Mouse (Mus musculus): ENCODE results near the gene Rpl27a. TPM values are rescaled to one million over a fixed set of nuclear protein-coding genes. Genes with fewer than 3 reads are reported as not detected.

Rpl27a gene
- polyA plus RNA-seq, 1 experiment from 2014 or later = 124 TPM

GRCm38 (mm10) chr7:109531501-109531900 lies 12.6 kb downstream of the Rpl27a start:
- Histone ChIP-seq H3K4me3 (ENCODE audit: low read depth, low read length) (no peak overlapping the region), H3K27ac (ENCODE audit: low read depth, low read length) (no peak overlapping the region), H3K27me3 (ENCODE audit: control insufficient read depth, insufficient read depth, low read length) (no peaks in the 10 kb centered on the region), H3K9ac (ENCODE audit: low read depth, low read length) (no peak overlapping the region), H3K9me3 (ENCODE audit: control insufficient read depth, low read length) (no peaks in the 10 kb centered on the region), H3K36me3 (ENCODE audit: control insufficient read depth, insufficient read depth, low read length) (no peaks in the 10 kb centered on the region), H3K4me1 (replicated peaks; ENCODE audit: control insufficient read depth, insufficient read depth, low read length) (no peaks in the 10 kb centered on the region), H3K4me2 (replicated peaks; ENCODE audit: low read depth, low read length) (no peak overlapping the region)
- DNase-seq (ENCODE audit: low spot score) = no peak
- no peak for ATAC-seq (ENCODE audit: low FRiP score)
- WGBS = 80% methylated on average over 5 of the region's 5 CpGs

- no peaks in the 10 kb centered on the region for H3K27me3 ChIP-seq (ENCODE audit: control insufficient read depth, insufficient read depth, low read length)
- DNase-seq (ENCODE audit: low spot score) = no peak
- H3K9ac ChIP-seq (ENCODE audit: low read depth, low read length) = no peak overlapping the region
- no peak for ATAC-seq (ENCODE audit: low FRiP score)
- no peaks in the 10 kb centered on the region; the same call in 1 of the 2 replicates for H3K36me3 ChIP-seq (ENCODE audit: control insufficient read depth, insufficient read depth, low read length)
- WGBS = 86% methylated on average over 3 of the region's 3 CpGs
- H3K4me3 ChIP-seq (ENCODE audit: low read depth, low read length) = no peak overlapping the region
- H3K27ac ChIP-seq (ENCODE audit: low read depth, low read length) = no peak overlapping the region
- H3K4me1 ChIP-seq (replicated peaks; ENCODE audit: control insufficient read depth, insufficient read depth, low read length) = no peaks in the 10 kb centered on the region
- no peaks in the 10 kb centered on the region for H3K9me3 ChIP-seq (ENCODE audit: control insufficient read depth, low read length)
- no peak overlapping the region for H3K4me2 ChIP-seq (replicated peaks; ENCODE audit: low read depth, low read length)
Observed at GRCm38 (mm10) chr7:109532691-109533090, 13.7 kb downstream of the Rpl27a start.

- no peak for DNase-seq (ENCODE audit: low spot score)
- H3K9me3 ChIP-seq (ENCODE audit: control insufficient read depth, low read length) = no peaks in the 10 kb centered on the region
- no peak overlapping the region for H3K4me3 ChIP-seq (ENCODE audit: low read depth, low read length)
- 82% methylated on average over 4 of the region's 4 CpGs for WGBS
- H3K27me3 ChIP-seq (ENCODE audit: control insufficient read depth, insufficient read depth, low read length) = no peaks in the 10 kb centered on the region
- no peaks in the 10 kb centered on the region for H3K4me1 ChIP-seq (replicated peaks; ENCODE audit: control insufficient read depth, insufficient read depth, low read length)
- no peak overlapping the region for H3K4me2 ChIP-seq (replicated peaks; ENCODE audit: low read depth, low read length)
- no peak for ATAC-seq (ENCODE audit: low FRiP score)
- H3K36me3 ChIP-seq (ENCODE audit: control insufficient read depth, insufficient read depth, low read length) = no peaks in the 10 kb centered on the region; the same call in 1 of the 2 replicates
- no peak overlapping the region for H3K9ac ChIP-seq (ENCODE audit: low read depth, low read length)
- H3K27ac ChIP-seq (ENCODE audit: low read depth, low read length) = no peak overlapping the region
Observed at GRCm38 (mm10) chr7:109533129-109533528, 14.2 kb downstream of the Rpl27a start.

DNA sequence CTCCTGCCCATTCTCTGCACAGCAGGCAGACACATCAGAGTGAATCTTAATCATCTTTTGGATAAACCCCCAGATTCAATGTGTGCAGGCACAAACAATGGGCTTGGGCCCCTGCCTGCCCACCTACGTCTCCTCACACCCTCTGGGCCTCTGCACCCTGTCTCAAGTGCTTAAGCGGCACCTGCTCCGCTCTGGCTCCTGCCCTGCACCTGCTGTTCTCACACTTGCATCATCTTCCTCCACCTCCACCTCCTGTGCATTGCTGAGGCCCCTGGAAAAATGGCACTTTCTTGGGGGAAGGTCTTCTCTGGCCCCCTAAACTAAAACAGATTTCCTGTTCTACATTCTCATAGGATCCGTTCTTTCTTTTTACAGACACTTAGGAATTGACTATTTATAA lies 14.9 kb downstream of the Rpl27a start:
- 89% methylated on average over 4 of the region's 4 CpGs for whole genome bisulfite sequencing
- no peak for ATAC-seq (ENCODE audit: low FRiP score)
- Histone ChIP-seq H3K27me3 (ENCODE audit: control insufficient read depth, insufficient read depth, low read length) (no peaks in the 10 kb centered on the region), H3K9me3 (ENCODE audit: control insufficient read depth, low read length) (no peaks in the 10 kb centered on the region), H3K27ac (ENCODE audit: low read depth, low read length) (no peak overlapping the region), H3K9ac (ENCODE audit: low read depth, low read length) (no peak overlapping the region), H3K4me2 (replicated peaks; ENCODE audit: low read depth, low read length) (no peak overlapping the region), H3K36me3 (ENCODE audit: control insufficient read depth, insufficient read depth, low read length) (no peaks in the 10 kb centered on the region; the same call in 1 of the 2 replicates), H3K4me3 (ENCODE audit: low read depth, low read length) (no peak overlapping the region), H3K4me1 (replicated peaks; ENCODE audit: control insufficient read depth, insufficient read depth, low read length) (no peaks in the 10 kb centered on the region)
- DNase-seq (ENCODE audit: low spot score) = no peak

- ATAC-seq (ENCODE audit: low FRiP score) (no peak), DNase-seq (ENCODE audit: low spot score) (no peak)
- H3K27ac ChIP-seq (ENCODE audit: low read depth, low read length) = no peak overlapping the region
- H3K4me2 ChIP-seq (replicated peaks; ENCODE audit: low read depth, low read length) = no peak overlapping the region
- 92% methylated on average over 3 of the region's 3 CpGs for WGBS
- no peaks in the 10 kb centered on the region for H3K27me3 ChIP-seq (ENCODE audit: control insufficient read depth, insufficient read depth, low read length)
- no peak overlapping the region for H3K4me3 ChIP-seq (ENCODE audit: low read depth, low read length)
- H3K36me3 ChIP-seq (ENCODE audit: control insufficient read depth, insufficient read depth, low read length) = no peaks in the 10 kb centered on the region; the same call in 1 of the 2 replicates
- no peak overlapping the region for H3K9ac ChIP-seq (ENCODE audit: low read depth, low read length)
- no peaks in the 10 kb centered on the region for H3K9me3 ChIP-seq (ENCODE audit: control insufficient read depth, low read length)
- H3K4me1 ChIP-seq (replicated peaks; ENCODE audit: control insufficient read depth, insufficient read depth, low read length) = no peaks in the 10 kb centered on the region
Observed at GRCm38 (mm10) chr7:109534921-109535320, 16.0 kb downstream of the Rpl27a start.

GRCm38 (mm10) chr7:109536451-109536946 lies 17.6 kb downstream of the Rpl27a start:
- DNase-seq (ENCODE audit: low spot score) = no peak
- H3K4me2 ChIP-seq (replicated peaks; ENCODE audit: low read depth, low read length) = no peak overlapping the region
- H3K36me3 ChIP-seq (ENCODE audit: control insufficient read depth, insufficient read depth, low read length) = no peaks in the 10 kb centered on the region; the same call in 1 of the 2 replicates
- ATAC-seq (ENCODE audit: low FRiP score) = no peak
- WGBS = 60% methylated on average over 4 of the region's 4 CpGs
- no peak overlapping the region for H3K27ac ChIP-seq (ENCODE audit: low read depth, low read length)
- H3K4me1 ChIP-seq (replicated peaks; ENCODE audit: control insufficient read depth, insufficient read depth, low read length) = no peaks in the 10 kb centered on the region
- H3K4me3 ChIP-seq (ENCODE audit: low read depth, low read length) = no peak overlapping the region
- no peaks in the 10 kb centered on the region for H3K27me3 ChIP-seq (ENCODE audit: control insufficient read depth, insufficient read depth, low read length)
- H3K9ac ChIP-seq (ENCODE audit: low read depth, low read length) = no peak overlapping the region
- H3K9me3 ChIP-seq (ENCODE audit: control insufficient read depth, low read length) = no peaks in the 10 kb centered on the region

- no peaks in the 10 kb centered on the region for H3K4me1 ChIP-seq (replicated peaks; ENCODE audit: control insufficient read depth, insufficient read depth, low read length)
- H3K36me3 ChIP-seq (ENCODE audit: control insufficient read depth, insufficient read depth, low read length) = no peaks in the 10 kb centered on the region; the same call in 1 of the 2 replicates
- DNase-seq (ENCODE audit: low spot score) (no peak), ATAC-seq (ENCODE audit: low FRiP score) (no peak)
- no peak overlapping the region for H3K9ac ChIP-seq (ENCODE audit: low read depth, low read length)
- no peak overlapping the region for H3K27ac ChIP-seq (ENCODE audit: low read depth, low read length)
- no peak overlapping the region for H3K4me2 ChIP-seq (replicated peaks; ENCODE audit: low read depth, low read length)
- no peaks in the 10 kb centered on the region for H3K27me3 ChIP-seq (ENCODE audit: control insufficient read depth, insufficient read depth, low read length)
- H3K4me3 ChIP-seq (ENCODE audit: low read depth, low read length) = no peak overlapping the region
- H3K9me3 ChIP-seq (ENCODE audit: control insufficient read depth, low read length) = no peaks in the 10 kb centered on the region
Observed at GRCm38 (mm10) chr7:109540902-109541301, 22.0 kb downstream of the Rpl27a start.

DNA sequence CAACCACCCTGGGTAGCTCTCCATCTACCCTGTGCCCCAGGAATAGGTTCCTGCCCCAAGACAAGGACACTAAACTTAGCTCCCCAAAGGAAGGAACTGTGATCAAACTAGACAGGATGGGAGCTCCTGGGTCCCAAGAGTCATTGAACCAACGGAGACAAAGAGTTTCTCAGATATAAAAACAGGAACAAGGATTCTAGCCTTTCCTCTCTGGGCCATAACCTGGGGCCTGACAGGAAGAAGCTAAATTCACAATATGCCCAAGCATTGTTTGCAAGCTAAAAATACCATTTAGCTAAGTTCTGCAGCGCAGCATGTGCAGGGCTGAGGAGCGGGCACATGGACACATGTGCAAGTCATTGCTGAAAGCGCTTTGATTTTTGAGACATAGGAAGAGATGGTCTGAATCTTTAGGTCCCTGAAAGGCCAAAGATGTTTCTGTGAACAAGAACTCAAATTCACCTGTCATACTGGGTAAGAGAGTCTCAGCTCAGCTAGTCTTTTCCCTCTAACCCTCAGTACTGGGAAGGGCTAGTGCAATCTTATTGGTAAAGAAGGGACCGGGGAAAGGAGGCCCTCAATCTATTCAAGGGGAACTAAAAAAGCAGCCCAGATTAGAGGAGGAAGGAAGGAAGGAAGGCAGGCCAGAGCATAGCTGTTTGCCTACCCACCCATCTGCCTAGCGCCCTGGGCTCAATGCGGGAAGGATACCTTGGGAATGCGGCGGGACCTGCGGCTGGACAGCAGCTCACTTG lies 22.8 kb downstream of the Rpl27a start:
- no peaks in the 10 kb centered on the region for H3K4me1 ChIP-seq (replicated peaks; ENCODE audit: control insufficient read depth, insufficient read depth, low read length)
- no peak for ATAC-seq (ENCODE audit: low FRiP score)
- 91% methylated on average over 10 of the region's 10 CpGs for WGBS
- H3K4me2 ChIP-seq (replicated peaks; ENCODE audit: low read depth, low read length) = no peak overlapping the region
- no peaks in the 10 kb centered on the region for H3K27me3 ChIP-seq (ENCODE audit: control insufficient read depth, insufficient read depth, low read length)
- DNase-seq (ENCODE audit: low spot score) = no peak
- H3K9ac ChIP-seq (ENCODE audit: low read depth, low read length) = no peak overlapping the region
- no peak overlapping the region for H3K4me3 ChIP-seq (ENCODE audit: low read depth, low read length)
- no peak overlapping the region for H3K27ac ChIP-seq (ENCODE audit: low read depth, low read length)
- H3K36me3 ChIP-seq (ENCODE audit: control insufficient read depth, insufficient read depth, low read length) = no peaks in the 10 kb centered on the region; the same call in 1 of the 2 replicates
- H3K9me3 ChIP-seq (ENCODE audit: control insufficient read depth, low read length) = no peaks in the 10 kb centered on the region

DNA sequence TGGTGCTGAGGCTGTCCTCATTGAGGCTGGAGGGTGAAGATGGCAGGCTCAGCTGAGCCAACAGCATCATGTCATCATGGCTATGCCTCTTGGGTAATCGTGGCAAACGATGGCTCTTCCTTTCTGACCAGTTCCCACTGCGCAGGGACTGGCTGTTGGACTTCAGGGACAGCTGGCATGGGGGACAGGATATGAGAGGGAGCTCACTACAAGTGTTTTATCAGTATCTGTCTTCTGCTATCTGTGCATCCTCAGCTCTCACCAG lies 23.3 kb downstream of the Rpl27a start:
- Histone ChIP-seq H3K4me3 (ENCODE audit: low read depth, low read length) (no peak overlapping the region), H3K4me1 (replicated peaks; ENCODE audit: control insufficient read depth, insufficient read depth, low read length) (no peaks in the 10 kb centered on the region), H3K9me3 (ENCODE audit: control insufficient read depth, low read length) (no peaks in the 10 kb centered on the region), H3K27me3 (ENCODE audit: control insufficient read depth, insufficient read depth, low read length) (no peaks in the 10 kb centered on the region), H3K9ac (ENCODE audit: low read depth, low read length) (no peak overlapping the region), H3K4me2 (replicated peaks; ENCODE audit: low read depth, low read length) (no peak overlapping the region), H3K27ac (ENCODE audit: low read depth, low read length) (no peak overlapping the region), H3K36me3 (ENCODE audit: control insufficient read depth, insufficient read depth, low read length) (no peaks in the 10 kb centered on the region; the same call in 1 of the 2 replicates)
- DNase-seq (ENCODE audit: low spot score) (no peak), ATAC-seq (ENCODE audit: low FRiP score) (no peak)
- WGBS = 95% methylated on average over 3 of the region's 3 CpGs

Measured in hindbrain, embryonic 11.5 days (tissue).